Mouse (Mus musculus) embryonic facial prominence, embryonic 11.5 days (tissue): ENCODE measurements at regions not wholly inside any gene's neighbourhood (a gene's known extent, or its start where the extent isn't known, plus 50 kb on each side); places are given as distances from the start of the nearest gene placed in this dataset.

ENCODE experiments used
- ATAC-seq: fragments of 200-750 bp; cut with Nextera tagmentation; replicated peaks from 2 replicates; pipeline ENCODE4 v1.8.0; 2017; ENCODE audit warnings: low read depth; ENCODE audit not compliant: insufficient number of reproducible peaks, low FRiP score, low TSS enrichment
- DNase-seq: peaks from one replicate; pipeline ENCODE4 v3.0.0-alpha.2; 2015; ENCODE audit warnings: low spot score
- H3K27ac ChIP-seq: fragments of 300-500 bp; sonication (generic); replicated peaks from 2 replicates; pipeline ENCODE4 v1.5.1; 2014; ENCODE audit warnings: mild to moderate bottlenecking, low read depth, low read length, control low read depth
- H3K27me3 ChIP-seq: fragments of 300-500 bp; sonication (generic); 2 replicates; pipeline ENCODE4 v1.6.1; 2014; ENCODE audit warnings: mild to moderate bottlenecking, low read length, moderate library complexity, mixed read lengths; ENCODE audit not compliant: control insufficient read depth, insufficient read depth
- H3K36me3 ChIP-seq: fragments of 300-500 bp; sonication (generic); replicated peaks from 2 replicates; pipeline ENCODE4 v1.6.1; 2014; ENCODE audit warnings: low read depth, mild to moderate bottlenecking, low read length, moderate library complexity, mixed read lengths; ENCODE audit not compliant: control insufficient read depth, insufficient read depth
- H3K4me1 ChIP-seq: fragments of 300-500 bp; sonication (generic); 2 replicates; pipeline ENCODE4 v1.6.1; 2014; ENCODE audit warnings: low read length, mixed read lengths; ENCODE audit not compliant: control insufficient read depth, insufficient read depth
- H3K4me2 ChIP-seq: fragments of 300-500 bp; sonication (generic); 2 replicates; pipeline ENCODE4 v1.6.1; 2014; ENCODE audit warnings: low read depth, mild to moderate bottlenecking, control low read depth, low read length, moderate library complexity
- H3K4me3 ChIP-seq: fragments of 300-500 bp; sonication (generic); 2 replicates; pipeline ENCODE4 v1.5.1; 2014; ENCODE audit warnings: low read depth, low read length, control low read depth
- H3K9ac ChIP-seq: fragments of 300-500 bp; sonication (generic); replicated peaks from 2 replicates; pipeline ENCODE4 v1.6.1; 2014; ENCODE audit warnings: mild to moderate bottlenecking, control low read depth, low read length
- H3K9me3 ChIP-seq: fragments of 300-500 bp; sonication (generic); replicated peaks from 2 replicates; pipeline ENCODE4 v1.6.1; 2016; ENCODE audit warnings: mild to moderate bottlenecking, low read length, inconsistent platforms, mixed read lengths; ENCODE audit not compliant: control insufficient read depth
- WGBS: fragments of 180-500 bp; shearing (Covaris S2); extraction: QIAGEN DNeasy Blood & Tissue Kit; methylation state at CpG from one replicate; pipeline ENCODE4 v1.1.7; 2014; 5-methylcytosine and 5-hydroxymethylcytosine counted together

DNA sequence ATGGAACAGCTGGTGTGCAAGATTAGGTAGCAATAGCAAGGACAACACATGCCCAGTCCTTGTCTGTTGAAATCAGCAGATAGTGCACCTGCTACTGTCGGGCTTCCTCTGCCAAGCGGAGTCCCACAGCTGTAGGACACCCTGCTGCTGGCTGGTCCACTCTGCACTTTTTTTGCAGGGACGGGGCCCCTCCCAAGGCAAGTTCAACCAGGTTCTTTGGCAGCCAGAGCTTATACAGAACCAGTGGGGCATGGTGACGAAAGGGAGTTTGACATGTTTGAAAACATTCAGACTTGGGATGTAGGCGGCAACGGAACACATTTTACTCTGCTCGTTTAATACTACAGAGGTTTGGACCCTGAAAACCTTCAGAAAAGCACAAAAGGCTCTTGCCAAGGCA is 93.2 kb upstream of the Kcnj16 start:
- Histone ChIP-seq H3K4me3 (no peak overlapping the region), H3K27me3 (no peaks in the 10 kb centered on the region), H3K4me2 (no peak overlapping the region), H3K9me3 (no peaks in the 10 kb centered on the region), H3K27ac (no peak overlapping the region), H3K36me3 (no peaks in the 10 kb centered on the region), H3K4me1 (no peaks in the 10 kb centered on the region), H3K9ac (no peak overlapping the region)
- DNase-seq (no peak), ATAC-seq (no peak)
- 70% methylated on average over 7 of the region's 7 CpGs for WGBS

DNA sequence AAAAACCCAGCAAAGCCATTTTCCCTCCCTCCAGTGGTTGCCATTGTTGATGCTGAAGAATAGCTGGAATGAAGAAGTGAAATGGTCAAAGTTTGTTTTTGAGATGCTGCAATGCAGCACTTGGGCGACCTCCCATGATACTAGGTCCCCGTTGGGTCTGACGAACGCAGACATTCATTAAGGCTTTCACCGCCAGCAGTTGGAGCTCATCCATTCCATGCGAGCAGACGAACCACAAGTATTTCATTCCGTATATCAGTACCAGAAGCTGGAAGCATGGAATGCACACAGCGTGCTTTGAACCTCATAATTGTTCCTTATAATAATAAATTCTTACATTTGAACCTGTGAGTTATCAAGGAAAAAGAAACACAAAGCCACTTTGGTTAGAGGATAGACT is 86.9 kb upstream of the Kcnj16 start:
- DNase-seq (no peak), ATAC-seq (no peak)
- no peaks in the 10 kb centered on the region for H3K4me1 ChIP-seq
- H3K9me3 ChIP-seq: no peaks in the 10 kb centered on the region
- no peak overlapping the region for H3K27ac ChIP-seq
- no peaks in the 10 kb centered on the region for H3K27me3 ChIP-seq
- no peak overlapping the region for H3K4me3 ChIP-seq
- no peak overlapping the region for H3K4me2 ChIP-seq
- H3K9ac ChIP-seq: no peak overlapping the region
- 81% methylated on average over 9 of the region's 9 CpGs for WGBS
- no peaks in the 10 kb centered on the region for H3K36me3 ChIP-seq

DNA sequence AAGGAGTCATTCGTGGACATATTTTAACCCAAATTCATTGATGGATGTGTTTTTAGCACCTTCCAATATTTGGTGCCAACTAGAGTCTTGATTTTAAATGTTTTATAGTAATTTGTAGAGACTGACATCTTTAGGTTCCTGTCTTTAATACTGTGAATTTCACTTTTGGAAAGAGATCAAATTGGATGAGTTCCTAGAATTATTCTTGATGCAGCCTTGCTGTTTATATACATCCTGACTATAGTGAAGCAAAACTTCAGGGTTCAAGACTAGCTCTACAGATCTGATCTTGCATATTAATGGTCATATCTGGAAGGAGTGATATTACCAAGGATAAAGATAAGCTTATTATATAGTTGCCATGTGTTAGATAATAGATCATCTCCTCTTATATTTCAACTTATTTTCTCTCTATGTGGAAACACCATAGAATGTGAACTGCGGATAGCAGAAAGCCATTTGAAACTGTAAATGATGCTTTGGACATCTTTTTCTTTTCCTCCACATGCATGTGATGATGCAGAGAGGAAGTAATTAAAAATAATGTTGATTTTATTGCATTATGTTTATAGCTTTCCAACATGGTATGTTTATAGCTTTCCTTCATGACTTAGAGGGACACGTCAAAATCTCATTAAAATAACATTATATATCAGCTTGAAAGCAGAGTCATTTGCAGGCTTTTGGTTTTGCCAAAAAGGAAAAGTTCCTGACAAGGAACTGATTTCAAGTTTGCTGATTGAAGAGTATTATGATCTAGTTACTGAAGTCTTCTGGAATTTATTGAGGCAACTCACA is 78.3 kb upstream of the Kcnj16 start:
- H3K9ac ChIP-seq: no peak overlapping the region
- H3K4me2 ChIP-seq: no peak overlapping the region
- 93% methylated on average over 3 of the region's 3 CpGs for WGBS
- H3K4me3 ChIP-seq: no peak overlapping the region
- H3K9me3 ChIP-seq: no peaks in the 10 kb centered on the region
- H3K4me1 ChIP-seq: no peaks in the 10 kb centered on the region
- DNase-seq (no peak), ATAC-seq (no peak)
- H3K27me3 ChIP-seq: no peaks in the 10 kb centered on the region
- no peaks in the 10 kb centered on the region for H3K36me3 ChIP-seq
- H3K27ac ChIP-seq: no peak overlapping the region

DNA sequence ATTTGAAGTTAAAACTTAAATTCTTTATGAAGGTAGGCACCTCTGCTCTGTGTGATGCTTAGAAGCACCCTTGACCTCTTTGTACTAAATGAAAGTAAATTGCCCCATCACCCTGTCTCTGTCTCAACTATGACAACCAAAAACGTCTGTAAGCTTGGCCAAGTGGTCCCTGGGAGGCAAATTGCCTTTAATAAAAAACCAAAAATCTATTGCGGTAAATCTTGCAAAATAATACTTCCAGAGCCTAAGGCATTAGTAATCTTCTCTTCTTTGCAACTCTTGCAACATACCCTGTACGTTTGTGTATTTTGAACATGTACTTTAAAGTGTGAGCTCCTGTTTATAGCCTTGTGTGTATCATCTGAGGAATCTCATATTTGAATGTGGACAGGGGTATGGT is 77.4 kb upstream of the Kcnj16 start:
- no peaks in the 10 kb centered on the region for H3K9me3 ChIP-seq
- H3K4me3 ChIP-seq: no peak overlapping the region
- no peaks in the 10 kb centered on the region for H3K4me1 ChIP-seq
- no peak overlapping the region for H3K9ac ChIP-seq
- WGBS: 72% methylated on average over 3 of the region's 3 CpGs
- H3K27ac ChIP-seq: no peak overlapping the region
- H3K27me3 ChIP-seq: no peaks in the 10 kb centered on the region
- no peak overlapping the region for H3K4me2 ChIP-seq
- H3K36me3 ChIP-seq: no peaks in the 10 kb centered on the region
- DNase-seq: no peak
- ATAC-seq: no peak

DNA sequence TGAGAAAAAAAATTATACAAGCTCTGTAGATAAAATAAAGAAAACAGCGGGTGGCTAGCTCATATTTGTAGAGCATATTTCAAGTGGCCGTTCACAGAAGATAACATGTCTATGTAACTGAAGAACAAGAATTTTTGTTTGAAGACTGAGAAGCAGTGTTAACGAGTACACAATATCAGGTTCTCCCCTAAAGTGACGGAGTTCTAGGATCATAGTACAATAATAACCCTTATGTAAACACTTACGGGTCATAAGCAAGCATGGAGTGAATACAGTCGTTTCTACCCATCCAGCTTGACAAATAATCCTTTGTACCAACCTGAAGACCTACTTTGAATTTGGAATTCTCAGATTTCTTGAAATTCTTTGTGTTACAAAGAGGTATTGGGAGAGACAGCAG is 64.9 kb upstream of the Kcnj16 start:
- Histone ChIP-seq H3K36me3 (no peaks in the 10 kb centered on the region), H3K9ac (no peak overlapping the region), H3K27me3 (no peaks in the 10 kb centered on the region), H3K27ac (no peak overlapping the region), H3K9me3 (no peaks in the 10 kb centered on the region), H3K4me1 (no peaks in the 10 kb centered on the region), H3K4me2 (no peak overlapping the region), H3K4me3 (no peak overlapping the region)
- DNase-seq (no peak), ATAC-seq (no peak)
- 72% methylated on average over 6 of the region's 6 CpGs for WGBS
